Mouse (Mus musculus) C2C12 (cell line): ENCODE measurements around the gene Tnnt3. TPM values are rescaled to one million over a fixed set of nuclear protein-coding genes. Genes with fewer than 3 reads are reported as not detected.

Experiments
- H3K27me3 ChIP-seq: one replicate; pipeline ENCODE4 v1.6.1; 2011; ENCODE audit not compliant: control insufficient read depth, insufficient read depth, insufficient read length
- H3K36me3 ChIP-seq: one replicate; pipeline ENCODE4 v1.6.1; 2011; ENCODE audit not compliant: control insufficient read depth, insufficient read depth
- H3K4me3 ChIP-seq: one replicate; pipeline ENCODE4 v1.5.1; 2011; ENCODE audit warnings: mild to moderate bottlenecking, control low read depth; ENCODE audit not compliant: poor library complexity, insufficient read depth, severe bottlenecking
- H3K79me2 ChIP-seq: one replicate; pipeline ENCODE4 v1.6.1; 2011; ENCODE audit not compliant: control insufficient read depth, insufficient read depth
- H3K79me3 ChIP-seq: one replicate; pipeline ENCODE4 v1.6.1; 2011; ENCODE audit warnings: low read depth, control low read depth
- H3ac ChIP-seq: one replicate; pipeline ENCODE3; 2011; ENCODE audit warnings: low read depth; ENCODE audit not compliant: control insufficient read depth, insufficient read length
- CEBPB ChIP-seq: IDR thresholded peaks from one replicate; pipeline ENCODE4 v1.6.1; 2011; ENCODE audit warnings: low read depth, mild to moderate bottlenecking, control low read depth, moderate library complexity
- CTCF ChIP-seq: IDR thresholded peaks from one replicate; pipeline ENCODE4 v1.5.1; 2011; ENCODE audit not compliant: control insufficient read depth, insufficient read depth, insufficient read length
- FOSL1 ChIP-seq: IDR thresholded peaks from one replicate; pipeline ENCODE4 v1.8.0; 2011; ENCODE audit warnings: mild to moderate bottlenecking, low read length; ENCODE audit not compliant: poor library complexity, insufficient read depth, severe bottlenecking
- MAX ChIP-seq: IDR thresholded peaks from one replicate; pipeline ENCODE4 v1.6.1; 2011; ENCODE audit warnings: mild to moderate bottlenecking, control low read depth
- MYOD1 ChIP-seq: IDR thresholded peaks from one replicate; pipeline ENCODE4 v1.6.1; 2011; ENCODE audit warnings: low read depth; ENCODE audit not compliant: control insufficient read depth, insufficient read length
- MYOG ChIP-seq: IDR thresholded peaks from one replicate; pipeline ENCODE4 v1.6.1; 2011; ENCODE audit not compliant: control insufficient read depth, insufficient read length; ENCODE audit errors: extremely low read depth
- USF1 ChIP-seq: IDR thresholded peaks from one replicate; pipeline ENCODE4 v1.6.1; 2011; ENCODE audit warnings: low read depth, mild to moderate bottlenecking, control low read depth, moderate library complexity
- polyA plus RNA-seq: library from polyadenylated mRNA; unstranded; fragments of >200 nt; fragmentation: generic; extraction: Trizol; gene quantifications from one replicate; pipeline ENCODE4 v1.2.1, GENCODE M21; 2012; ENCODE audit warnings: missing spikeins

The Tnnt3 gene
- polyA plus RNA-seq, 1 experiment: 6.8 TPM

- Histone ChIP-seq H3ac (no peak overlapping the region), H3K79me3 (no peaks in the 10 kb centered on the region), H3K79me2 (no peaks in the 10 kb centered on the region), H3K36me3 (no peaks in the 10 kb centered on the region), H3K27me3 (no peaks in the 10 kb centered on the region), H3K4me3 (no peak overlapping the region)
- no peak for TF ChIP-seq USF1
- no peak for TF ChIP-seq MYOD1
- no peak for TF ChIP-seq MAX
- TF ChIP-seq MYOG: no peak
- TF ChIP-seq FOSL1: no peak
- no peak for TF ChIP-seq CTCF
- TF ChIP-seq CEBPB: no peak
Measured at GRCm38 (mm10) chr7:142510021-142510777, 11.6 kb downstream of the Tnnt3 start.

GRCm38 (mm10) chr7:142514048-142514447 lies 15.4 kb downstream of the Tnnt3 start:
- Histone ChIP-seq H3ac (no peak overlapping the region), H3K27me3 (no peaks in the 10 kb centered on the region), H3K79me3 (no peaks in the 10 kb centered on the region), H3K36me3 (no peaks in the 10 kb centered on the region), H3K79me2 (no peaks in the 10 kb centered on the region), H3K4me3 (no peak overlapping the region)
- TF ChIP-seq FOSL1 (no peak), CEBPB (no peak), CTCF (no peak), MYOG (no peak), USF1 (no peak), MYOD1 (no peak), MAX (no peak)

GRCm38 (mm10) chr7:142516221-142516978 lies 17.8 kb downstream of the Tnnt3 start:
- H3K79me3 ChIP-seq: no peaks in the 10 kb centered on the region
- no peaks in the 10 kb centered on the region for H3K27me3 ChIP-seq
- TF ChIP-seq FOSL1 (no peak), USF1 (no peak), MAX (no peak), MYOG (no peak), CTCF (no peak), CEBPB (no peak), MYOD1 (no peak)
- H3ac ChIP-seq: no peak overlapping the region
- H3K79me2 ChIP-seq: no peaks in the 10 kb centered on the region
- no peaks in the 10 kb centered on the region for H3K36me3 ChIP-seq
- H3K4me3 ChIP-seq: no peak overlapping the region

GRCm38 (mm10) chr7:142517531-142517930 lies 18.9 kb downstream of the Tnnt3 start:
- no peak for TF ChIP-seq MYOG
- TF ChIP-seq CTCF: no peak
- TF ChIP-seq MAX: no peak
- no peak for TF ChIP-seq FOSL1
- no peak for TF ChIP-seq MYOD1
- no peak for TF ChIP-seq USF1
- TF ChIP-seq CEBPB: no peak
- H3K36me3 ChIP-seq: no peaks in the 10 kb centered on the region

GRCm38 (mm10) chr7:142520331-142520730 lies 21.7 kb downstream of the Tnnt3 start:
- no peaks in the 10 kb centered on the region for H3K36me3 ChIP-seq
- no peak overlapping the region for H3K4me3 ChIP-seq
- TF ChIP-seq MYOD1 (no peak), FOSL1 (no peak), CEBPB (no peak), CTCF (no peak), MAX (no peak), MYOG (no peak), USF1 (no peak)
- H3K79me2 ChIP-seq: no peaks in the 10 kb centered on the region
- H3K79me3 ChIP-seq: no peaks in the 10 kb centered on the region
- no peak overlapping the region for H3ac ChIP-seq
- H3K27me3 ChIP-seq: no peaks in the 10 kb centered on the region

More at GRCm38 (mm10) chr7:142517531-142517930, 18.9 kb downstream of the Tnnt3 start:
- H3K4me3 ChIP-seq: no peak overlapping the region
- H3K27me3 ChIP-seq: no peaks in the 10 kb centered on the region
- no peaks in the 10 kb centered on the region for H3K79me2 ChIP-seq
- no peaks in the 10 kb centered on the region for H3K79me3 ChIP-seq
- H3ac ChIP-seq: no peak overlapping the region
